Mouse (Mus musculus): ENCODE results near the gene Ankrd28.
"Not testable (repeated sequence)": the region's sequence is repeated elsewhere in the genome, so short reads cannot be mapped to it uniquely, and the experiment has no call there.

The Ankrd28 gene

GRCm38 (mm10) chr14:31830571-31831369 lies at the start of gene Ankrd28:
Gene Ankrd28, minus strand, starts transcription at chr14:31830651.
- peak; percentile 92 for DNase-seq

- DNase-seq: no peak
Measured at GRCm38 (mm10) chr14:31879456-31879855, 49.0 kb upstream of the Ankrd28 start.

- DNase-seq: no peak
Measured at GRCm38 (mm10) chr14:31872130-31872529, 41.7 kb upstream of the Ankrd28 start.

GRCm38 (mm10) chr14:31870436-31870835 lies 40.0 kb upstream of the Ankrd28 start:
- no peak for DNase-seq

GRCm38 (mm10) chr14:31868591-31868990 lies 38.1 kb upstream of the Ankrd28 start:
- DNase-seq: no peak

GRCm38 (mm10) chr14:31866366-31866765 lies 35.9 kb upstream of the Ankrd28 start:
- DNase-seq: not testable (repeated sequence)

- DNase-seq: no peak
Measured at GRCm38 (mm10) chr14:31858679-31859078, 28.2 kb upstream of the Ankrd28 start.

- no peak for DNase-seq
Measured at GRCm38 (mm10) chr14:31857096-31857975, 26.9 kb upstream of the Ankrd28 start.

- DNase-seq: no peak
Measured at GRCm38 (mm10) chr14:31856007-31856406, 25.6 kb upstream of the Ankrd28 start.

GRCm38 (mm10) chr14:31854667-31855066 lies 24.2 kb upstream of the Ankrd28 start:
- no peak for DNase-seq

GRCm38 (mm10) chr14:31843571-31843970 lies 13.1 kb upstream of the Ankrd28 start:
- DNase-seq: no peak

- DNase-seq: no peak
Measured at GRCm38 (mm10) chr14:31832022-31832421, 1.6 kb upstream of the Ankrd28 start.

- peak; percentile 41 for DNase-seq
Measured at GRCm38 (mm10) chr14:31831370-31831712, 890 bp upstream of the Ankrd28 start.

GRCm38 (mm10) chr14:31829761-31830562 lies 489 bp downstream of the Ankrd28 start:
- peak; percentile 63 for DNase-seq

GRCm38 (mm10) chr14:31827221-31827620 lies 3.2 kb downstream of the Ankrd28 start:
- no peak for DNase-seq

GRCm38 (mm10) chr14:31809942-31810341 lies 20.5 kb downstream of the Ankrd28 start:
- DNase-seq: no peak

- DNase-seq: no peak
Measured at GRCm38 (mm10) chr14:31803791-31804190, 26.7 kb downstream of the Ankrd28 start.

GRCm38 (mm10) chr14:31800976-31801375 lies 29.5 kb downstream of the Ankrd28 start:
- no peak for DNase-seq

GRCm38 (mm10) chr14:31800446-31800845 lies 30.0 kb downstream of the Ankrd28 start:
- DNase-seq: no peak

- DNase-seq: no peak
Measured at GRCm38 (mm10) chr14:31798937-31799336, 31.5 kb downstream of the Ankrd28 start.

GRCm38 (mm10) chr14:31795535-31795934 lies 34.9 kb downstream of the Ankrd28 start:
- DNase-seq: no peak

- DNase-seq: no peak
Measured at GRCm38 (mm10) chr14:31794776-31795126, 35.7 kb downstream of the Ankrd28 start.

Measured in cerebellum, adult 9-10 months (tissue).